Mouse (Mus musculus): Measurements from ENCODE around the gene Ddx39.

Gene Ddx39

DNA sequence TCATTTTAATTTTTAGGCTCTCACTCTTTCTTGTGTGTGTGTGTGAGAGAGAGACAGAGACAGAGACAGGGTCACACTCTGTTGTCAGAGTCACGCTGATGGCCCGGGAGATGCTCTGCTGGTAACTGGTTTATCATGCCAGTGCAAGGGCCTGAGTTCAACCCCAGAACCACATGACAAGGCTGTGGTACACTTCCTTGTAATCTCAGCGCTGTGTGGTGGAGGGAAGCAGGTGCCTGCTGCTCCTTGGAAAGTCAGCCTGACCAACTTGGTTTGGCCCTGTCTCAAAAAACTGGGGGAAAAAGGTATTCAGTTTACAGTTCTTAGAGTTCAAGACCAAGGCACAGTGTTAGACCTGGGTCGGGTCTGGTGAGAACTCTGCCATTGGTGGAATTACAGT, 52.5 kb downstream of the Ddx39 start:
- DNase-seq (ENCODE audit: low spot score in 2 of 2): no peak

DNA sequence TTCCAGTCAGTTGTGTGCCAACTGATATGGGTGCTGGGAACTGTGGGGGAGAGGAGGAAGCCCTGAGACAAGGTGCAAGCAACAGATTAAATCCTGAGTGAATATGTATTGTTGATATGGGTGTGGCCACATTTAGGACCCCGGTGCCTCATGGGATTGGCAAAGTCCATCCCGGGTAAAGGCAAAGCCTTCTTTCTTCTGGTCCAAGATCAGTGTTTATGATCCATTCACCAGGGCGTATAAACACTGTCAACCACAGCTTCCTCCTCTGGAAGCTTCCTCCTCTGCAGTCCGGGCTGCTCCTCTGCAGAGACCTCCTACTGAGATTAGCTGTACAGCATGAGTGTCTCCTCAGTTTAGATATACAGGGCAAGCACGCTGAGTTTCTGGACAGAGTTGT, 53.5 kb downstream of the Ddx39 start:
- no peak for DNase-seq (ENCODE audit: low spot score in 2 of 2)

DNA sequence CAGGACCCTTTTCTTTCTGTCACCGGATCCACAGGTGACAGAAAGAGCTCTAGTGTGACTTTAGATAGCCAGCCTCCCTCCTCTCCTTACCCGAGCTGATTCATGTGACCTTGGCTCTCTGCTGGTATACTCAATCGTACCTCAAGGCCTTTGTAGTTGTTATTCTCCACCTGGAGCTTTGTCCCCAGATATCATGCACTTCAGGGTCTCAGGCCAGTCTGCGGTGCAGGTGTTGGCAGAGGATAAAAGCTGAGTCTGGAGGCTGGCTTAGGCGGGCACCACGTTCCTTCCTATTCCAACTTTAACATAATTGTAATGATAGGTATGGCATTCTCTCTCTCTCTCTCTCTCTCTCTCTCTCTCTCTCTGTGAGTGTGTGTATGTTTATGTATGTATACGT, 54.7 kb downstream of the Ddx39 start:
- DNase-seq (ENCODE audit: low spot score in 2 of 2): no peak

DNA sequence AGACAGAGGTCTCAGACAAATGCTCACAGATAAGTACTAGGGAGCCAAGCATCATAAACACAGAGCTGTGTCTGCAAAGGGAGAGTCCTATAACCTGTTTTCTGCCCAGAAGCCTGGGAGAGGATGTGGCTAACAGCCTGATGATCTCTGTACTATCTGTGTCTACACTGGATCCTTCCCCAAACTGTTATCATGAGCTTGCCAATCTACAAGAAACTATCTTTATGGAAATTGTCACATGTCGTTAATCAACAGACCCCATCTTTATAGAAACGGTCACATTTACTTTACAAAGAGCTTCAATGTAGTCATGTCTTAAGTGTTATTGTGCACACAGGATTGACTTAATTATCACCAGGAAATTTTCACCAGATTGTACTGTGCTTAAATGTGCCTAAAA, 55.7 kb downstream of the Ddx39 start:
- DNase-seq (ENCODE audit: low spot score in 2 of 2): no peak

DNA sequence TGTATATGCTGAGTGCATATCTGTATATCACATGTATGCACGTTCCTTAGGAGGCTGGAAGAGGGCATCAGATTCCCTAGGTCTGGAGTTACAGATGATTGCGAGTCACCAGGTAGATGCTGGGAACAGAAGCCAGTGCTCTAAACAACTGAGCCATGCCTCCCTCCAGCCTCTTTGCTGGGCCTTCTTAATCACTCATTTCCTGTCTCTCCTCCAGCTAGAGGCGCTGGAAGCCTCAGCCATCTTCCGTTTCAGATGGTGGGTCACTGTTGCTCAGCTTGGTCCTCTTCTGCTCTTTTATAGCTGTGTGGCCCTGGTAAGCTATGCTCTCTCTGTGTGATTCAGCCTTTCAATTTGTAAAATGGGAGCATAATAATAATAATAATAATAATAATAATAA, 56.8 kb downstream of the Ddx39 start:
- DNase-seq (ENCODE audit: low spot score in 2 of 2): no peak

DNA sequence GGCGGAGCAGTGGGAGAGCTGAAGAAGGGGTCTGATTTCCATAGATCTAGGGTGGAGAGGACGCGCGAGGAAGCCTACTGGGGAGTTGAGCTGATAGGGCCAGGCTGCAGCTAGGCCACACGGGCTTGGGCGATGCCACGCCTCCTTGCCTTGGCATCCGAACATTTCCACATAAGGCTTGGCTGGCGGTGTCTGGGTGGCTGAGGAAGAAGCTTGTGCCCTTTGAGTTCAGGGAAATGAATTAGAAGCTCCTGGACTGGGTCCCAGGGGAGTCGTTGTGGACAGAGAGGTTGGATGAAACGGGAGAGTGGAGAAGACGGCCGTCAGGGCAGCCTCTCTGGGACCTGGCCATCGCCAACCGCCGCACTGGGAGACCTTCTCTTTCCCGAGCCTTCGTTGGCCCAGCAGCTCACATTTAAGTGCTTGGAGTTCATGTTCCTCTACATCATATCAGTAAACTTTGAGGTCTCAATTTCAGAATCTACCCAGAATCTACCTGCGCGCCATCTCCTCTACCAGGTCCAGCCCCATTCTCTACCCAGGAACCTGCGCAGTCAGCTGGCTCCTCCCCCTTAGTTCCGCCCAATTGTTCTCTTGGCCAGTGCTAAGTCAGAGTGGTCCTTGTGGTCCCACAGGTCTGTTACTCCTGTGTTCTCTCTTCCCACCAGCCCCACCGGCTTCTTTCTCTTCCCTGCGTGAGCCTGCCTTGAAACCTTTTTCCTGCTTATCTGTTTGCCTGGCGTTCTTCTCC, 57.9 kb downstream of the Ddx39 start:
- no peak for DNase-seq (ENCODE audit: low spot score in 2 of 2)

DNA sequence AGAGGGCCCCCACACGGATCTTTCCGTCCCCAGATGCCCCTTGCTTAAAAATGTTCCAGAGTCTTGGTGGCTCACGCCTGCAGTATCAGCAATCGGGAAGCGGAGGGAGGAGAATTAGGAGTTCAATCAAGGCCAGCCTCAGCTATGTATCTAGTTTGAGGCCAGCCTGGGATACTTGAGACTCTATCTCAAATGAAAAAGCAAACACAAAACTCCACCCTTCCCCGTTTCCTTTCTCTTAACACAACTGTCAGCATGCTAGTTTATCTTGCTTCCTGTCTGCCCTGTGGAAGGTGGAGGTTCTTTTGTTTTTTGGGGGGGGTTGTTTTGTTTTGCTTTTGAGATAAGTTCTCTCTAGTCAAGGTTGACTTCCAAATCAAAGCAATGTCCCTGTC, 58.5 kb downstream of the Ddx39 start:
- no peak for DNase-seq (ENCODE audit: low spot score in 2 of 2)

DNA sequence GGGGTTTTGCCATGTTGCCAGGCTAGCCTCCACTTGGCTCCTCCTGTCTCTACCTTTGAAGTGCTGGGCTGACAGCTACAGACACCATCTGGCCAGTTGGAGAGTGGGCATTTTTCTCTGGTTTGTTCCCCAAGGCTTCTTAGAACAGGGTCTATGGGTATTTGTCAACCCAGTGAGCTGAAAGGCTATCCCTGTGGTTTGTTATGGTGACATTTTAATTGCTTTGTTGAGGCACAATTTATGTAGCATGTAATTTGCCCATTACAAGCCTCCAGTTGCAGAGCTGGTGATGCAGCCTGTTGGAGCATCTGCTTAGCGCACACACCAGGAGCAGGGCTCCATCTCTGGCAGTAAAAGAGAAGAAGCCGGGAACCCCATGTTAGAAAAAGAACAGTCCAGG, 59.2 kb downstream of the Ddx39 start:
- DNase-seq (ENCODE audit: low spot score in 2 of 2): no peak

Data from frontal cortex, postnatal 25 days (tissue).